Mouse (Mus musculus): ENCODE results near the gene Asgr1. TPM values are rescaled to one million over a fixed set of nuclear protein-coding genes. Genes with fewer than 3 reads are reported as not detected.

The Asgr1 gene
- polyA plus RNA-seq (2012; rRNA removed): 0.22 and 0.60 TPM in 2 replicates

DNA sequence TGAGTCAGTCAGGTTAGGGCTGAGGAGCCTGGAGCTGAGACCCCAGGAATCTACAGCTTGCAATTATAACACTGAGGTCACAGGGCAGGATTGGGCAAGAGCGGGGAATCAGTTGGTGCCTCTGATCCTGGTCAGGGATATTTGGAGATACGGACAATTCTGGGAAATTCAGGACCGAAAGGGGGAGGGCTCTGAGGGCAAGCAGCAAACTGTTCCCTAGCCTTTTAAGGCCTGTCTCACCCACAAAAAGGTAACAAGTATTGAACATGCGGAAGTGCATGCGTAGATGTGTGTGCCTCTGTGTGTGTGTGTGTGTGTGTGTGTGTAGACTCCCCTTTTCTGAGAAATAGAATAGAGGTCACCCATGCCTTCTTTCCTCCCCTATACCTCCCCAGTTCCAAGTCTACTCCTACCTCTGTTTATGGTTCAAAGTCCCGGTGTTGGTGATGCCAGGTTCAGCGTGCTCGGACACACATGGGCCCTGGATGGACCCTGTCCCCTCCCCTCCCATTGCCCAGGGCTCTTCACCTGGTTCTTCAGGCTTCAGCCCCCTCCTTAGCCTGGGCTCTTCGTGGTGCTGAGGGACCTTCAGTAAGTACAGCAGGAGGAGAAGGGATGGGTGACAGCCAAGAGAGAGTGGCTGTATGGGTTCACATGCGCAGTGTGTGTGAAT is at the start of gene Asgr1:
Asgr1 (plus strand) TSS at position 188 of the 673 bp plus-strand sequence.

DNA sequence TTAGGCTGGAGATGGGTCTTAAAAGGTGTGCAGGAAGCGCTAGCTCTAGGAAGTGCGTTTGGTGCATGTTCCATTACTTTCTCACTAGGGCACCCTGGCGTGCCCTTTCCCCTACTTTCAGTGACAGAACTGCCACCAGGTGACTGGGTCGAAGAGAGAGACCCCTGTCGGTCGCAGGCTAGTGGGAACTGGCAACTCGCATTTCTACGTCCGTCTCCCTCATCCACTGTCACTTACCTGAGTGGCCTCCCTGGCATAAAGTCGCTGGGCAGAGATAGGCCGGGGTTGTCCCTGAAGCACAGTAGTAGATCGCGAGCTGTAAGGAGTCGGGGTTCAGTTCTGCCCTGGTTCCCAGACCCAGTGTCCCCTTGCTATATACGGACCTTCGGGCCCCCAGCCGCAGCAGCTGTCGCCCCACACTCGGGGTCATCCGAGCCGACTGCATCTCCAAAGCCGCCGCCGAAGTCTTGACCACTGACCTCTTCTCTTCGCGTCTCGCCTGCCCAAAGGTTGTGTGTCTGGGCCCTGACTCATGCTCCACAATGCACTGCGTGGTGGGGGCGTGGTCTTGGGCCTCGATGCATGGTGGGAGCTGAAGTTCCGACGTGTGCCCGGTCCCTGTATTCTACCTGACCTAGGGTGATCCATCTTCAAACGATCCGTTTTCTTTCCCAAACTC is 38.9 kb upstream of the Asgr1 start, which contains the start of gene Acadvl:
Acadvl (minus strand) TSS at position 532 of the 679 bp plus-strand sequence.

DNA sequence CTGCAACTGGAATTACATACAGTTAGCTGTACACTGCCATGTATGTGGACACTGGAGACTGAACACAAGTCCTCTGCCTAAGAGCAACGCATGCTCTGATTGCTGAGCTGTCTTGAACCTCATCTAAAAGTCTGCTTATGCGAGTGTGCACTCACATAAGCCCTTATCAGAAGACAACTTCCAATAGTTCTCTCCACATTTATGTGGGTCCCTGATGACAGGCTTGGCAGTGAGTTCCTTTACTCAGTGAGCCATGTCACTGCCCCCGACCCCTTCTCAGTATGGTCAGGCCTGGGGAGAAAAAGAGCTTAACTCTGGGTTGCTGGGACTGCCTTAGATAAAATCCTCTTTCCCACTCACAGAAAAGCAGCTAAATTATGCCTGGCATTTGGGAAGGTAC is 37.2 kb upstream of the Asgr1 start, which contains the start of gene Dlg4:
Dlg4 (plus strand) TSS at position 274 of the 400 bp plus-strand sequence.

DNA sequence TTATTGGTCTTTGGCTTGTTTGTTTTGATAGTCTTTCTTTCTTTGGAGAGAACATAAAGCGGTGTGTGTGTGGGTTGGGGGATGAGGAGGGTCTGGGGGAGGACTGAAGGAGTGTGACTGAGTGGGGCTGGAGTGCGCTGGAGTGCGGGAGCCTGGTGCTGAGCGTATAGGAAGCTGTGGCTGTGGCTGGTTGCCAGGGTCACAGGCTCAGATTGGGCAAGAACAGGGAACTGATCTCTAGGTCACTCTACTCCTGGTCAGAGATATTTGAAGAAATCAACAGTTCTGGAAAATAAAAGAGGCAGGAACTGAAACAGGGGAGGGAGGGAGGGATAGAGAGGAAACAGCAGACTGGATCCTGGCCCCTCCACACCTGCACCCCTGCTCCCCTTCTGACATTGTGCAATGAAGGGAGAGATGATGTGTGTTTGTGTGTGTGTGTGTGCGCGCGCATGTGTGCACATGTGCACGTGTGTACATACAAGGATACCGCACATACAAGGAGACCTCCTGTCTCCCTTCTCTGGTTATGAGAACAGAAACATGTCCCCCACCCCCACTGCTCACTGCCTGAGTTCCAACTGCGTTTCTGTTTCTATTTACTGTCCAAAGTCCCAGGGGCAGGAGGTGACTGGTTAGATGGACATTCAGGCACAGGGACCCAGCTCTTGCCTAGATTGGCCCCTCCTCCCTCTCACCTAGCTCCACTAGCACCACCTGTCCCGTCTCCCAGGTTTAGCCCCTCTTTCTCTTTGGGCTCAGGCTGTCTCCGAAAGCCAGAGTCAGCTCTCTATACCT is 38.3 kb downstream of the Asgr1 start, which contains the start of gene Asgr2:
Asgr2 (plus strand) TSS at position 659 of the 798 bp plus-strand sequence.

Other genes starting within 250 kb of the Asgr1 start
- gene Tmem102, start 248.5 kb upstream of the Asgr1 start, polyA plus RNA-seq (2012; rRNA removed): 45.7 and 55.0 TPM in 2 replicates
- gene Gm39566, start 238.8 kb upstream of the Asgr1 start, polyA plus RNA-seq (2012; rRNA removed): not detected in 2 replicates
- not detected in 2 replicates for gene Spem2, start 235.6 kb upstream of the Asgr1 start, polyA plus RNA-seq (2012; rRNA removed)
- gene Spem1, start 231.9 kb upstream of the Asgr1 start, polyA plus RNA-seq (2012; rRNA removed): 0.22 TPM in 1 of 2 replicates, not detected in the other
- gene Nlgn2, start 216.3 kb upstream of the Asgr1 start, polyA plus RNA-seq (2012; rRNA removed): 19.8 and 19.9 TPM in 2 replicates
- gene Tmem256, start 215.6 kb upstream of the Asgr1 start, polyA plus RNA-seq (2012; rRNA removed): 153 and 198 TPM in 2 replicates
- gene Plscr3, start 207.7 kb upstream of the Asgr1 start, polyA plus RNA-seq (2012; rRNA removed): 55.2 and 58.3 TPM in 2 replicates
- 55.1 and 60.4 TPM in 2 replicates for gene Tnk1, start 195.4 kb upstream of the Asgr1 start, polyA plus RNA-seq (2012; rRNA removed)
- gene Tmem95, start 176.1 kb upstream of the Asgr1 start, polyA plus RNA-seq (2012; rRNA removed): not detected in 2 replicates
- 4.0 and 4.9 TPM in 2 replicates for gene Kctd11, start 172.7 kb upstream of the Asgr1 start, polyA plus RNA-seq (2012; rRNA removed)
- gene Acap1, start 158.5 kb upstream of the Asgr1 start, polyA plus RNA-seq (2012; rRNA removed): 6.5 and 6.7 TPM in 2 replicates
- 1.0 and 1.6 TPM in 2 replicates for gene 2810408A11Rik, start 153.1 kb upstream of the Asgr1 start, polyA plus RNA-seq (2012; rRNA removed)
- gene Neurl4, start 153.0 kb upstream of the Asgr1 start, polyA plus RNA-seq (2012; rRNA removed): 43.3 and 44.8 TPM in 2 replicates
- gene Gps2, start 140.2 kb upstream of the Asgr1 start, polyA plus RNA-seq (2012; rRNA removed): 75.4 and 99.4 TPM in 2 replicates
- gene Eif5a, start 132.1 kb upstream of the Asgr1 start, polyA plus RNA-seq (2012; rRNA removed): 270 and 293 TPM in 2 replicates
- gene Ybx2, start 118.3 kb upstream of the Asgr1 start, polyA plus RNA-seq (2012; rRNA removed): 121 and 125 TPM in 2 replicates
- 33.6 and 50.8 TPM in 2 replicates for gene Slc2a4, start 105.9 kb upstream of the Asgr1 start, polyA plus RNA-seq (2012; rRNA removed)
- gene Cldn7, start 89.3 kb upstream of the Asgr1 start, polyA plus RNA-seq (2012; rRNA removed): 779 and 796 TPM in 2 replicates
- 100 and 117 TPM in 2 replicates for gene Ctdnep1, start 72.9 kb upstream of the Asgr1 start, polyA plus RNA-seq (2012; rRNA removed)
- gene Elp5, start 71.6 kb upstream of the Asgr1 start, polyA plus RNA-seq (2012; rRNA removed): 38.7 and 48.9 TPM in 2 replicates
- gene Gabarap, start 62.9 kb upstream of the Asgr1 start, polyA plus RNA-seq (2012; rRNA removed): 207 and 284 TPM in 2 replicates
- gene Phf23, start 58.3 kb upstream of the Asgr1 start, polyA plus RNA-seq (2012; rRNA removed): 12.3 and 13.5 TPM in 2 replicates
- gene Dvl2, start 53.5 kb upstream of the Asgr1 start, polyA plus RNA-seq (2012; rRNA removed): 12.1 TPM in 2 replicates
- gene Acadvl, start 38.7 kb upstream of the Asgr1 start, polyA plus RNA-seq (2012; rRNA removed): 106 and 112 TPM in 2 replicates
- 12.2 and 16.0 TPM in 2 replicates for gene Dlg4, start 37.1 kb upstream of the Asgr1 start, polyA plus RNA-seq (2012; rRNA removed)
- gene Asgr2, start 38.6 kb downstream of the Asgr1 start, polyA plus RNA-seq (2012; rRNA removed): 0.52 TPM in 2 replicates
- 2.6 and 4.0 TPM in 2 replicates for gene Mgl2, start 76.2 kb downstream of the Asgr1 start, polyA plus RNA-seq (2012; rRNA removed)
- 1.3 and 3.6 TPM in 2 replicates for gene Clec10a, start 102.1 kb downstream of the Asgr1 start, polyA plus RNA-seq (2012; rRNA removed)
- gene Slc16a11, start 158.7 kb downstream of the Asgr1 start, polyA plus RNA-seq (2012; rRNA removed): 19.0 and 22.8 TPM in 2 replicates
- 7.2 and 11.0 TPM in 2 replicates for gene Slc16a13, start 167.0 kb downstream of the Asgr1 start, polyA plus RNA-seq (2012; rRNA removed)
- 2.0 and 2.7 TPM in 2 replicates for gene Bcl6b, start 175.7 kb downstream of the Asgr1 start, polyA plus RNA-seq (2012; rRNA removed)
- gene 0610010K14Rik, start 183.8 kb downstream of the Asgr1 start, polyA plus RNA-seq (2012; rRNA removed): 45.7 and 58.9 TPM in 2 replicates
- 5.9 and 6.5 TPM in 2 replicates for gene Gm21988, start 185.7 kb downstream of the Asgr1 start, polyA plus RNA-seq (2012; rRNA removed)
- gene Rnasek, start 185.8 kb downstream of the Asgr1 start, polyA plus RNA-seq (2012; rRNA removed): 146 and 189 TPM in 2 replicates
- 1.2 and 1.7 TPM in 2 replicates for gene Alox12, start 201.3 kb downstream of the Asgr1 start, polyA plus RNA-seq (2012; rRNA removed)

All from colon, adult 2 months (tissue).